Comparison of ENCODE assay signal across 8 mouse cellular contexts in the genomic region with DNA sequence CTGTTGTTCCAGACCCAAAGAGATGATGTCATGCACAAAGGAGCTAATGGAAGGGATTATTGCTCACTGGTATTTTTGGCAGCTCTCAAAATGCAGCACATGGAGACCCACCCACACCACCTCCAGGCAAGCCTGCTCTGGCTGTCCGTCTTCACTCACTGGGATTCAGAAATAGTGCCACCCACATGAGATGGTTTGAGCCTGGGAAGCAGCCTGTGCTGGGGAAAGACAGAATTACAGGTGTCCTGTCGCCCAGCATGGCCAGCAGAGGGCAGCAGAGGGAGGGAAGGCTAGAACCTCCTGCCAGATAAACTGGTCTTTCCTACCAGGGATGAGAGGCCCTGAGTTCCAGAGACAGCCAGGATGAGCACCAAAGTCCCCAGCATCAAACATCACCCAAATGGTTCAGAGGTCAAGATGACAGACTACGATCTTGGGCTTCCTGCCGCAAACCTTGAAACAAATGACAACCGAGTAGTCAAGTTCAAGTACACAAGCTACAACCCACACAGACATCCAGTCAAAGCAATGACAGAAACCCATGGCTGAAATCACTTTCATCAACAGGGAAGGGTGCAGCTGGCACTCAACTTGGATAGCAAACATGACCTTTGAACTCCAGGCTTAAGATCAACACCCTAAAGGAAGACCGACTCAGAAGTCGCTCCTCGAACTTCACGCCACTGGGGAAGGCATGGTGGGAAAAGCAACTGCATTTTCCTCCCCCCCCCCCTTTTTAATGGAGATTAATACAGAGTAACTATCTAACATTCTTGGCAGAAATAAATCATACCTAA. TPM values are rescaled to one million over a fixed set of nuclear protein-coding genes. Genes with fewer than 3 reads are reported as not detected.
DNase-seq lines count a peak whose midpoint lies in the region; ATAC-seq and TF ChIP-seq lines count a peak whose summit lies in the region.

No protein-coding gene starts in this region.

- intact Hi-C loops in left cerebral cortex, adult 2 months (cut with DNase I): loop anchor here (1.0 to 5.0 kb wide), 5 partner anchors 19 to 189 kb away; a partner anchor contains a TSS

- no peaks in the 10 kb centered on the region for H3K36me3 ChIP-seq in forebrain, embryonic 10.5 days (replicated peaks)
- H3K36me3 ChIP-seq in forebrain, embryonic 15.5 days: no peaks in the 10 kb centered on the region

- TF ChIP-seq CTCF in left cerebral cortex, adult 2 months (IDR thresholded peaks at IDR 0.05): peak; percentile 98

- H3K4me2 ChIP-seq in forebrain, embryonic 15.5 days (replicated peaks): no peak overlapping the region

- no peak overlapping the region for H3K27ac ChIP-seq in forebrain, embryonic 10.5 days
- no peak overlapping the region for H3K27ac ChIP-seq in forebrain, embryonic 15.5 days (replicated peaks)
- H3K27ac ChIP-seq in left cerebral cortex, adult 2 months: peak overlapping the region; percentile 72

- 73% methylated on average over 9 of the region's 9 CpGs for WGBS in forebrain, embryonic 10.5 days
- 70% methylated on average over 9 of the region's 9 CpGs for WGBS in forebrain, embryonic 15.5 days

- H3K27me3 ChIP-seq in forebrain, embryonic 10.5 days (ENCODE audit: poor library complexity, severe bottlenecking): no peaks in the 10 kb centered on the region
- no peaks in the 10 kb centered on the region for H3K27me3 ChIP-seq in forebrain, embryonic 15.5 days

- no peaks in the 10 kb centered on the region for H3K9me3 ChIP-seq in forebrain, embryonic 10.5 days
- no peaks in the 10 kb centered on the region for H3K9me3 ChIP-seq in forebrain, embryonic 15.5 days

- no peaks in the 10 kb centered on the region for H3K4me1 ChIP-seq in forebrain, embryonic 10.5 days
- H3K4me1 ChIP-seq in forebrain, embryonic 15.5 days: no peaks in the 10 kb centered on the region

- no peak for ATAC-seq in forebrain, embryonic 15.5 days (replicated peaks)
- ATAC-seq in hematopoietic stem cell, adult 5-6 weeks (replicated peaks in 1 of 2; ENCODE audit: insufficient read depth in 1 of 2, low FRiP score in 2 of 2, low TSS enrichment in 1 of 2, low read depth in 1 of 2, poor library complexity in 2 of 2, severe bottlenecking in 2 of 2): peak; percentile 48 to 51; a peak in 1 of 4 replicates

- DNase-seq in forebrain, embryonic 10.5 days (ENCODE audit: extremely low spot score, low spot score): peak; percentile 82
- DNase-seq in c-Kit-positive CD71-negative TER-119-negative erythroid progenitor cells, embryonic 14.5 days (ENCODE audit: low read depth): peak; percentile 53
- peak; percentile 19 for DNase-seq in fibroblast of lung, adult 2 months (ENCODE audit: low read depth)
- peak; percentile 85 to 93 for DNase-seq in left cerebral cortex, adult 2 months (ENCODE audit: extremely low spot score in 1 of 2, low spot score in 2 of 2)
- peak; percentile 77 for DNase-seq in mesoderm, embryonic 11.5 days (ENCODE audit: low read depth, low spot score)
- DNase-seq in spleen, postnatal 10 days (ENCODE audit: low spot score in 2 of 2): peak; percentile 71 to 89

- no peak overlapping the region for H3K4me3 ChIP-seq in forebrain, embryonic 10.5 days
- H3K4me3 ChIP-seq in forebrain, embryonic 15.5 days: no peak overlapping the region
- H3K4me3 ChIP-seq in left cerebral cortex, adult 2 months: no peak overlapping the region

- H3K9ac ChIP-seq in forebrain, embryonic 15.5 days (replicated peaks): no peak overlapping the region

RNA-seq across cellular contexts. Expression of a gene that starts 41.4 kb away (rescaled TPM):
- 0.66 and 0.68 TPM in 2 replicates for polyA plus RNA-seq in forebrain, embryonic 10.5 days (2016; fragmentation: Nextera tagmentation; extraction: Ambion mirVana)
- polyA plus RNA-seq in forebrain, embryonic 15.5 days (2015; fragmentation: Nextera tagmentation; extraction: Ambion mirVana): 2.9 and 3.1 TPM in 2 replicates
- total RNA-seq in hematopoietic stem cell, adult 5-6 weeks (2017): 0.06 and 1.4 TPM in 2 replicates
- total RNA-seq in left cerebral cortex, adult 2 months (2021): 100 to 1,000 TPM; 282 to 283 TPM

Comparison
In these comparisons a context has a peak if more than half of its experiments do, and no peak if none do; other contexts are left out.
1. DNase-seq: peak in every context shown above with its lines; median percentile 89 in left cerebral cortex, adult 2 months; 82 in forebrain, embryonic 10.5 days; 80 in spleen, postnatal 10 days; 77 in mesoderm, embryonic 11.5 days; 53 in c-Kit-positive CD71-negative TER-119-negative erythroid progenitor cells, embryonic 14.5 days; 19 in fibroblast of lung, adult 2 months.
2. RNA of a gene that starts 41.4 kb away (total RNA-seq): 282 to 283 TPM in left cerebral cortex, adult 2 months; 0.06 to 1.4 TPM in hematopoietic stem cell, adult 5-6 weeks; every median in the first group is over 100 times any median in the second.